Mouse (Mus musculus): ENCODE measurements around the gene Gm43191.

DNA sequence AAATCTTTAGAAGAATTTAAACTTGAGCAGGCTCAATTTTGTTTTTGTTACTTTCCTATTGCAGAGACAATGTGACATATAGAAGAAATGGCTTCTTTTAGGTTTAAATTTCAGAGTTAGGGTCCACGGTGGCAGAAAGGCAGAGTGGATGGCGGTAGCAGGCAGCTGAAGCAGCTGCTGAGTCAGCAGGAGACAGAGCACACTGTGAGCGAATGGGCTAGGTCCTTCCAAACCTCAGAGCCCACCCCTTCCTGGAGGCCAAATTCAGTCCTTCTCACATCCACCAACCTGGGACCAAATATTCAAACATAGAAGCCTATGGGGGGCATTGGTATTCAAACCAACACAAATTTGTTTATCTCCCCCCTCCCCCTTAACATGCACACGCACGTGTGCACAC lies 79.3 kb downstream of the Gm43191 start:
- TF ChIP-seq GATA1 (IDR thresholded peaks at IDR 0.05; ENCODE audit: low read length) (no peak), TAL1 (IDR thresholded peaks at IDR 0.05; ENCODE audit: low read length) (no peak)
